Mouse (Mus musculus): ENCODE results near the gene Fam173b.

Gene Fam173b

DNA sequence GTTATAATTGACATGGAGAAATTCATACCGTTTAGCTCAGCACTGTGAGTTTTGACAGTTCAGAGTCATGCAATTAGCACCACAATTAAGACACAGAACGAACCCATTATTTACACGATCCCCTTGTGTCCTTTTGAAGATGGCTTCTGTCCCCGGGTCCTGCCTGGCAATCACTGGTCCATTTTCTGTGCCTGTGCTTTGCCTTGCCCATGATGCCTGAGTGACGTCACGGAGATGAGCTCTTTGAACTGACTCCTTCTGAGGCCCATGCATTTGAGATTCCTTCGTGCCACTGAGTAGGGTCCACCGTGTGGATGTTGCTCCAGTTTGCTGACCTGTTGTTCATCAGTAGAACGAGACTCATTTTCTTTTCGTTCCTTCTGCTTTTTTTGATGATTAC, 26.5 kb downstream of the Fam173b start:
- in situ Hi-C loops (cut with MboI; ENCODE audit: unreplicated experiment in 2 of 2), result no loop called here

DNA sequence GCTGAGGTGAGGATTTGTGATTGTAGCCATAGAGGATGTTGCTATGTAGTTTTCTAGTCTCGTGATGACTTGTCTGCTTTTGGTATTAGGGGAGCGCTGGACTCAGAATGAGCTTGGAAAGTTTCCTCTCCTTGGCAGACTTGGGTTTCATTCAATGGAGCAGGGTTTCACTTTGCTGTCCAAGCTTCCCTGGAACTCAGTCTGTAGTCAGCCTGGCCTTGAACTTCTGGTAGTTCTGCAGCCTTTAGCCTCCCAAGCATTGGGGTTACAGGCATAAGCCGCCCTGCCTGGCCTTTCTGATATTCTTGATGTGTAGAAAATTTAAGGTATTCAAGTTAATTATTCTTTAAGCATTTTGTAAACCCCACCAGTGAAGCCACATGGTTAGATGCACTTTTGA, 27.9 kb downstream of the Fam173b start:
- in situ Hi-C loops (cut with MboI; ENCODE audit: unreplicated experiment in 2 of 2), result no loop called here

DNA sequence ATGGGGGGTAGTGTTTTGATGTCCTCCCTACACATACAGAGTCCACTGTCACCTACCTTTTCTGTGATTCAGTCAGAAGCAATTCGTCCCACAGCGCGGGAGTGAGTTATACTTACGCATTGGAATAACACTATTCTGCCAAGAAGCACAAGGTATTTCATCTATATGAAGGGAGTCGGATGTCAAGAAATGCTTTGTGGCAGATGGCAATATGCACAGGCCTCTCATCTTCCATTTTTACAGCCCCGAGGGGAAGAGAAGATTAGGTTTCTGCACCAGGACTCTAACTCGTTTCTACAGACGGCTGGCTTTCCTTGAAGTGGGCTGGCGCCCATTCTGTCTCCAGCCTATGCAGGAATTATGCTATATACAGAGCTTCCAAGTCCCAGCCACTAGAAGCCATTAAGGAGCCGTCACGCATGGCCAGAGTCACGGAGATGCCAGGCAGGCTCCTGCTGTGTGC, 29.8 kb downstream of the Fam173b start:
- in situ Hi-C loops (cut with MboI; ENCODE audit: unreplicated experiment in 2 of 2), result no loop called here

DNA sequence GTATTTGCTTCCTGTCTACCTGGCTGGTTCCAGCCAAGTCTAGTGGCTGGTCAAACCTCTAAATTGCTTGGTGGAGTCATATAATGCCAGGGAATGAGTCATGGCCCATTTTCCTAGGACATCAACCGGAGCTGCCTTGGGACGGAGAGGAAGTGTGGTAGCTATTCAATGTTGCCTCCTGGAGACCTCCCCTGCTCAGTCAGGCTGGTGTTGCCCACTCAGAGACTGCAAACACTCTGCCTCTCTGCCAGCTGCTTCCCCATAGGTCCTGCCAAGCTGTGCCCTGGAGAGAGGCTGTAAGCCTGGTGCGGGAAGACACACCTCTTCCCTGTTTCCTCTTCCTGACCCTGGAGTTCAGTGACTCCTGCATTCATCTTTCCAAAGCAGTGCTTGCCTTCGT, 30.8 kb downstream of the Fam173b start:
- in situ Hi-C loops (cut with MboI; ENCODE audit: unreplicated experiment in 2 of 2), result no loop called here

DNA sequence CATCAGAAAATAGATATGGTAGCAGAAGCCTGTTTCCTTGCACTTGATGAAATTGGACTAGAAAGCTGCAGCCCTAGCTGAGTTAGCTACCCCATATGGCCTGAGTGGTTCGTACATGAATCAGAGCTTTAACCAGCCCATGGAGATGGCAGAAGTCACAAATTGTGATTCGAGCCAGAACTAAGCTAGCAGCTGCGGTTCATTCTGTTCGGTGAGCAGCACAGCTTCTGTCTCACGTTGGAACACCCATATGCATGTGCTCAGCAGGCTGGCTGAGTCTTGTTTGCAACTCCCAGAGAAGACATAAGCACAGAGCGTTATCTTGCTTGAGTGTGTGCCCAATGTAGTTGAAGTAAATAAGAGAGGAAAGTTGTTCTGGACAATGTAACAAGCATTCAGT, 32.9 kb downstream of the Fam173b start:
- in situ Hi-C loops (cut with MboI; ENCODE audit: unreplicated experiment in 2 of 2), result no loop called here

DNA sequence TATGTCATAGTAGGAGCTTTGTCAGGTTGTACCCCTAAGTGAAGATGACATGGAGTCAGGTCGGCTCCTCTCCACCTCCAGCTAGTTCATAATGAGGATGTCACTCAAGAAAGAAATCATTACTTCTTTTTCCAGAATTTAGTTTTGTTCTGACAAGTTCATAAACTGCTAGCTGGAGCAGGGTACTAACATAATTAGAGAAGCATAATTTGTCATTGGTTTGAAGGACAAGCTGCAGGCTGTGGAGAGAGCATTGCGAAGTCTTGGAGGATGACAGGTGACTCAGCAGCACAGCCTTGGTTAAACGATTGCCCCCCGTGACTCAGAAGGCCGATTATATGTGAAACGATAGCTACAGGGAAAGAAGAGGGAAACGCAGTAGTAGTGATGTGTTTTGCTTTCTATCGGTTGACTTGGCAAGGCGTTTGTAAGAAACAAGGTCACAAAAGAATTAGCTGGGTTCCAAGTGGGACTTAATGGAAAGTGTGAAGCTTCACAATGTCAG, 34.5 kb downstream of the Fam173b start:
- in situ Hi-C loops (cut with MboI; ENCODE audit: unreplicated experiment in 2 of 2), result no loop called here

DNA sequence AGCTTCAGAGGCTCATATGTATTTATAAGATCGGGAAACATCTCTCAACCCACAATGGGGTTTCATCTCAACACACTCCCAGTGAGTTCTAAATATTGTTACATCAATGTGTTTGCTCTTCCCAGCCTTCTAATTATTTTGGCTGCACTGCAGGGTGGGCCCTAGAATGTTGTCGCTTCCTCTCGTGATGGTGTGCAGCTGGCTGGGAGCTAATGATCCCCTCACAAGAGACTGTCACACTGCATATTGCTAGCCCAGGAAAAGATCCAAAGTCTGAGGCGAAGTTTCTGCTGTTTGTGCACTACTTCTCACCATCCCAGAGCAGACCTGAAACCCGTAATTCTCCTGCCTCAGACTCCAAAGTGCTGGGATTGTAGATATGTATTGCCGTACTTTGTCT, 45.6 kb downstream of the Fam173b start:
- in situ Hi-C loops (cut with MboI; ENCODE audit: unreplicated experiment in 2 of 2), result no loop called here

DNA sequence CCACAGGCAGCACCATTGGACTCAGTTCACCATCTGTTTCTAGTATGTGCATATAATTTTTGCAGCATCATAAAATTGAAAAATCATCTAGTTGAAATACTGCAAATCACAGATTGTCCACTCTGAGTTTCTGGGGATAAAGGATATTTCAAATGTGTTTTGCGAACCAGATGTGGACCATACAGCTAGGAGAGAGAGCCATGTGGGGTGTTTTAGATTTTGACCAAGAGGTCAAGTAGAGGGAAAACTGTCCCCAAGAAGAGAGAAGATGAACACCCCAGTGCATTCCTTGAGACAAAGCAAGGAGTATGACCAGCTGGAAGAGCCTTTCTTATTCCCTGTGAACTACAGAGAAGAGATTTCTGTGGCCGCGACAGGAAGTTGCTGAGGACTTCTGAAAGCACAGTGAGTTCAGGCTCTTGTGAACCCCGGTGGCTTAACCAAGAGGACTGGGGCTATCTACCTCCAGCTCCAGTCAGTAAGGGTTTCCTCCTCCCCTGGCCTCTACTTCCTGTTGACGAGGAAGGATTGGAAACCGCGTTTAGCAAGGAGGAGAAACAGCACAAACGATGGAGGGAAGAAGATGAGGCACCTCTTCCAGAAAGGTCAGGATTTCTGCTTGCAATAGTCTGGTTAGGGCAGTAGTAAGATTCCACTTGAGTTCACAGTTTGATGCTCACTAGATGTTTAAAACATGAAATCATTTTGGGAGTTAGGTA, 46.4 kb downstream of the Fam173b start:
- in situ Hi-C loops (cut with MboI; ENCODE audit: unreplicated experiment in 2 of 2), result no loop called here

DNA sequence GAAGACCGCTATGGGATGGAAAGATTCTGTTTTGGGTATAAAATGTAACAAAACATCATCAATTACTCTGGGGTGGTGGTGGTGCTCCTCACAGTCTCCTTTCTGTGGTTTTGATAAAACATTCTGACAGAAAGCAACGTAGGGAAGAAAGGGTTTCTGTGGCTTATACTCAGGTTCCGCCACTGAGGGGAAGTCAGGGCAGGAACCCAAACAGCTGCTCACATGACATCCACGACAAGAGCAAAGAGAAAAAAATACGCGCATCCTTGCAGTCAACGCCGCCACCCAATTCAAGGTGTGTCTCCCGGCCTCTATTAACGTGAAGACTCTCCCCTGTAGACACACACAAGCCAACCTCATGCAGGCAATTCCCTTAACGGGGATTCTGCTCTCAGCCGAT, 48.0 kb downstream of the Fam173b start:
- in situ Hi-C loops (cut with MboI; ENCODE audit: unreplicated experiment in 2 of 2), result no loop called here

DNA sequence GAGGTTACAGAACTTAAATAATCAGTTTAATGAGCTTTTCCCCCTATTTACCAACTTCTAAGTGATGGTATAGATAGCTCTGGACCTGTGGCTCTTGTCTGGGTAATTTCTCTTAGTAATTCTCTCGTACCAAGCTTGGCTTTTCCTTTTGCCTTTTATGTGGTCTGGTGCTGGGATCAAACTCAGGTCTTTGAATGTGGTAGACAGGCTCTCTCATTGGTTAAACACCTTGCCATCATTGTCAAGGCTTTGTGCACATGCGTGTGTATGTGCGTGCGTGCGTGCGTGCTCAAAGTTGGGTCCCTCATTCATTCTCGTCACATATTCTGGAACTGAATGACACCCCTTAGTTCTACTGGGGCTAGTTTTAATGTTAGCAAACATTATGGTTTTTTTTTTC, 49.2 kb downstream of the Fam173b start:
- in situ Hi-C loops (cut with MboI; ENCODE audit: unreplicated experiment in 2 of 2), result no loop called here

DNA sequence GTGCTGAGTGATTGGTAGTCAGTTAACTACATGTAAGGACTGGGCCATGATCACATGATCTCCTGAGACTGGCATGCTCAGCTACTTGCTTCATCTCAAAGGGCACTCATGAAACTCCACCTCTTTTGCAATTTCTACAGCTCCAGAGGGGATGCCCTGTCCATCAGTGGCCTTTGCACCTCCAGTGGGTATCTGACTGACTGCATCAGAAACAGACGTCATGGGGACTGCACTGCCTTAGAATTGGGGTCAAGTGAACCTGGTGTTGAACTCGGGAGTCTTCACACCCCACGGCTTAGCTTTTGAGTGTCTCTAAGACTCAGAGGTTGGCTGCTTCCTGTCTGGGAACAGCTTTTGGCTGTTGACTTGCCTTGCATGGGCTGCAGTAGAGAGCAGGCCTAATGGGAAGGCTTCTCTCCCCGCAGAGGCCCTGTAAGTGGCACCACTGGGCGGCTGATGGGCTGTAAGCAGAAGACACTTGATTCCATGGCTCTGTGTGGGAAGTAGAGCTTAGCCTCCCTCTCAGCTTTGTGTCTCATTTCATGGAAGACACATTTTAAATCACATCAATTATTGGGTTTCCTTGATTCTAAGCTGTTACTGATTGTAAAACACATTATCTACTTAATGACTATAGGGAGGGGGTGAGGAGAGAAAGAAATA, 58.6 kb downstream of the Fam173b start:
- in situ Hi-C loops (cut with MboI; ENCODE audit: unreplicated experiment in 2 of 2), result no loop called here

DNA sequence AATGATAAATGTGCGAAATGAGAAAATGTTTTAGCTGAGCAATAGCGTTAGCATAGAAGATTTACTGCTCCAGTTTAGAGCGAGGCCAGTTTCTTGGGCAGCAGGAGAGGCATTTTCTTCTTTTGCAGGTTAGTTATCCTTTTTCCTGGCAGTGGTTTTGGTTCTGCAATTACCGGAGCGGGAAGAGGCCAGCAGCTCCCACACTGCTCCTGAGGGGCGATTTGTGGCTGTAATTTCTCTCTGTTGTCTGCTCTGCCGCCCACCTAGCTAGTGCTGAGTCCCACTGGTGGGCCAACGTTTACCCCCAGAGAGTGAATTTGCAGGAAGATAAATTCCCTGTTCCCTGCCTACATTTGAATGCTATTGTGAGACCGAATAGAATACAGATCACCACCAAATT, 59.2 kb downstream of the Fam173b start:
- in situ Hi-C loops (cut with MboI; ENCODE audit: unreplicated experiment in 2 of 2), result no loop called here

DNA sequence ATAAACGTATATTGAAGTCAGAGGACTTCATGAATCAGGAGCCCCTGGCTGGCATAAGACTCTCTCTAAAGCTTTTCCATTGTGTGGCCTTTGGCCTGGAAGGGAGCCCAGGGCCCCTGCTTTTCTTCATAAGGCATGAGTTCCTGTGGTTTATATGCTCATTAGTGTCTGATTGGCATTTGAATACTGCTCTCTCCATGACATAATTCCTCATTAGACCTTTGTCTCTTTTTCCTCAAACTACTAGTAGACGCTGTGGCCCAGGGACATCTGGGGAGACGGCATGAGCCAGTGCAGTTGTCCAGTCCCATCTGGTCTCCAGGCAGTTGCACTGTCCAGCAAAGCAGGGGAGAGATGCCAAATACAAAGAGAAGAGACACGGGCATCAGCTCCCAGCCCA, 60.1 kb downstream of the Fam173b start:
- in situ Hi-C loops (cut with MboI; ENCODE audit: unreplicated experiment in 2 of 2), result no loop called here

DNA sequence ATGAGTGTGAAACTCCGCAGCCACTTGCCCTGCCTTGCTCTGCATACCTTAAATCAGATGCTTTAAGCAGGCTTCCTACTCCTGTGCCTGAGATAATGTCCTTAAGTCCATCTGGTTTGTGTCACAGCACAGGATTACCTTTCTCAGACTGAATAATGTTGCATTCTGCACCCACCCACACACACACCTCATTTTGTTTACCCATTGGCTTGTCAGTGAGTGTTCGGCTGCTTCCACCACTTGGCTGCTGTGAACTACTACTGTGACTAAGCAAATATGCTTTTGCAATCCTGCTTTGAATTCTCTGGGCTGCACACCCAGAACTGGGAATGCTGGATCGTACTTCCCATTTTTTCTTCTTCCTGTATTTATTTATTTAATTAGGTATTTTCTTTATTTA, 61.4 kb downstream of the Fam173b start:
- in situ Hi-C loops (cut with MboI; ENCODE audit: unreplicated experiment in 2 of 2), result no loop called here
